Mouse (Mus musculus): ENCODE results near the gene Omg. TPM values are rescaled to one million over a fixed set of nuclear protein-coding genes. Genes with fewer than 3 reads are reported as not detected.

The Omg gene
- 0.45 and 0.56 TPM in 2 replicates for polyA plus RNA-seq (2014; fragmentation: Nextera tagmentation; extraction: Ambion mirVana)

GRCm38 (mm10) chr11:79503845-79504244 lies at the start of gene Omg:
Gene Omg, minus strand, starts transcription at chr11:79504084.
- ATAC-seq (ENCODE audit: insufficient read depth, low FRiP score, low TSS enrichment), result no peak
- Histone ChIP-seq H3K4me3 (ENCODE audit: low read depth, low read length) (no peak within 1 kb of the TSS), H3K27me3 (ENCODE audit: control insufficient read depth, insufficient read depth, low read length) (no peaks in the 10 kb centered on the region), H3K9me3 (ENCODE audit: control insufficient read depth, low read length) (no peaks in the 10 kb centered on the region), H3K9ac (ENCODE audit: low read length) (no peak within 1 kb of the TSS), H3K36me3 (ENCODE audit: control insufficient read depth, insufficient read depth, low read length) (no peaks in the 10 kb centered on the region), H3K4me1 (ENCODE audit: control insufficient read depth, insufficient read depth, low read length) (no peaks in the 10 kb centered on the region), H3K27ac (ENCODE audit: low read depth, low read length) (no peak within 1 kb of the TSS), H3K4me2 (ENCODE audit: low read depth) (no peak within 1 kb of the TSS)
- 53% methylated on average over 8 of the region's 8 CpGs for WGBS
- no peak for DNase-seq (ENCODE audit: low spot score)

GRCm38 (mm10) chr11:79552622-79553021 lies 48.7 kb upstream of the Omg start:
- no peak overlapping the region for H3K9ac ChIP-seq (ENCODE audit: low read length)
- no peak overlapping the region for H3K4me3 ChIP-seq (ENCODE audit: low read depth, low read length)
- ATAC-seq (ENCODE audit: insufficient read depth, low FRiP score, low TSS enrichment), result no peak
- H3K27ac ChIP-seq (ENCODE audit: low read depth, low read length), result no peak overlapping the region
- WGBS, result 90% methylated on average over 1 of the region's 1 CpGs
- H3K9me3 ChIP-seq (ENCODE audit: control insufficient read depth, low read length), result no peaks in the 10 kb centered on the region
- H3K36me3 ChIP-seq (ENCODE audit: control insufficient read depth, insufficient read depth, low read length), result peaks cover 11% of the 10 kb centered on the region
- DNase-seq (ENCODE audit: low spot score), result no peak
- H3K27me3 ChIP-seq (ENCODE audit: control insufficient read depth, insufficient read depth, low read length), result no peaks in the 10 kb centered on the region
- no peaks in the 10 kb centered on the region for H3K4me1 ChIP-seq (ENCODE audit: control insufficient read depth, insufficient read depth, low read length)
- H3K4me2 ChIP-seq (ENCODE audit: low read depth), result no peak overlapping the region

- DNase-seq (ENCODE audit: low spot score), result no peak
- Histone ChIP-seq H3K4me1 (ENCODE audit: control insufficient read depth, insufficient read depth, low read length) (no peaks in the 10 kb centered on the region), H3K4me2 (ENCODE audit: low read depth) (no peak overlapping the region), H3K9me3 (ENCODE audit: control insufficient read depth, low read length) (no peaks in the 10 kb centered on the region), H3K27me3 (ENCODE audit: control insufficient read depth, insufficient read depth, low read length) (no peaks in the 10 kb centered on the region), H3K27ac (ENCODE audit: low read depth, low read length) (no peak overlapping the region), H3K4me3 (ENCODE audit: low read depth, low read length) (no peak overlapping the region), H3K36me3 (ENCODE audit: control insufficient read depth, insufficient read depth, low read length) (no peaks in the 10 kb centered on the region; the same call in 1 of the 2 replicates), H3K9ac (ENCODE audit: low read length) (no peak overlapping the region)
- ATAC-seq (ENCODE audit: insufficient read depth, low FRiP score, low TSS enrichment), result no peak
- WGBS, result 93% methylated on average over 3 of the region's 3 CpGs
These were observed 32.4 kb upstream of the Omg start for GRCm38 (mm10) chr11:79536293-79536692.

GRCm38 (mm10) chr11:79535554-79535953 lies 31.7 kb upstream of the Omg start:
- H3K9ac ChIP-seq (ENCODE audit: low read length), result no peak overlapping the region
- H3K4me2 ChIP-seq (ENCODE audit: low read depth), result no peak overlapping the region
- H3K27me3 ChIP-seq (ENCODE audit: control insufficient read depth, insufficient read depth, low read length), result no peaks in the 10 kb centered on the region
- ATAC-seq (ENCODE audit: insufficient read depth, low FRiP score, low TSS enrichment) (no peak), DNase-seq (ENCODE audit: low spot score) (no peak)
- WGBS, result 95% methylated on average over 4 of the region's 4 CpGs
- no peak overlapping the region for H3K27ac ChIP-seq (ENCODE audit: low read depth, low read length)
- no peaks in the 10 kb centered on the region for H3K4me1 ChIP-seq (ENCODE audit: control insufficient read depth, insufficient read depth, low read length)
- H3K9me3 ChIP-seq (ENCODE audit: control insufficient read depth, low read length), result no peaks in the 10 kb centered on the region
- H3K4me3 ChIP-seq (ENCODE audit: low read depth, low read length), result no peak overlapping the region
- no peaks in the 10 kb centered on the region; the same call in 1 of the 2 replicates for H3K36me3 ChIP-seq (ENCODE audit: control insufficient read depth, insufficient read depth, low read length)

- WGBS, result 93% methylated on average over 8 of the region's 8 CpGs
- no peak overlapping the region for H3K4me2 ChIP-seq (ENCODE audit: low read depth)
- DNase-seq (ENCODE audit: low spot score), result no peak
- H3K27me3 ChIP-seq (ENCODE audit: control insufficient read depth, insufficient read depth, low read length), result no peaks in the 10 kb centered on the region
- no peaks in the 10 kb centered on the region for H3K4me1 ChIP-seq (ENCODE audit: control insufficient read depth, insufficient read depth, low read length)
- no peak overlapping the region for H3K27ac ChIP-seq (ENCODE audit: low read depth, low read length)
- H3K9me3 ChIP-seq (ENCODE audit: control insufficient read depth, low read length), result no peaks in the 10 kb centered on the region
- H3K4me3 ChIP-seq (ENCODE audit: low read depth, low read length), result no peak overlapping the region
- no peak for ATAC-seq (ENCODE audit: insufficient read depth, low FRiP score, low TSS enrichment)
- no peaks in the 10 kb centered on the region for H3K36me3 ChIP-seq (ENCODE audit: control insufficient read depth, insufficient read depth, low read length)
- H3K9ac ChIP-seq (ENCODE audit: low read length), result no peak overlapping the region
These were observed 30.2 kb upstream of the Omg start for GRCm38 (mm10) chr11:79533950-79534690.

GRCm38 (mm10) chr11:79533311-79533710 lies 29.4 kb upstream of the Omg start:
- DNase-seq (ENCODE audit: low spot score) (no peak), ATAC-seq (ENCODE audit: insufficient read depth, low FRiP score, low TSS enrichment) (no peak)
- 91% methylated on average over 6 of the region's 6 CpGs for WGBS
- H3K9me3 ChIP-seq (ENCODE audit: control insufficient read depth, low read length), result no peaks in the 10 kb centered on the region
- H3K27me3 ChIP-seq (ENCODE audit: control insufficient read depth, insufficient read depth, low read length), result no peaks in the 10 kb centered on the region
- H3K27ac ChIP-seq (ENCODE audit: low read depth, low read length), result no peak overlapping the region
- no peaks in the 10 kb centered on the region for H3K4me1 ChIP-seq (ENCODE audit: control insufficient read depth, insufficient read depth, low read length)
- no peak overlapping the region for H3K9ac ChIP-seq (ENCODE audit: low read length)
- no peak overlapping the region for H3K4me2 ChIP-seq (ENCODE audit: low read depth)
- H3K36me3 ChIP-seq (ENCODE audit: control insufficient read depth, insufficient read depth, low read length), result no peaks in the 10 kb centered on the region
- no peak overlapping the region for H3K4me3 ChIP-seq (ENCODE audit: low read depth, low read length)

- ATAC-seq (ENCODE audit: insufficient read depth, low FRiP score, low TSS enrichment), result no peak
- Histone ChIP-seq H3K36me3 (ENCODE audit: control insufficient read depth, insufficient read depth, low read length) (no peaks in the 10 kb centered on the region), H3K4me1 (ENCODE audit: control insufficient read depth, insufficient read depth, low read length) (no peaks in the 10 kb centered on the region), H3K27me3 (ENCODE audit: control insufficient read depth, insufficient read depth, low read length) (no peaks in the 10 kb centered on the region), H3K4me3 (ENCODE audit: low read depth, low read length) (no peak overlapping the region), H3K4me2 (ENCODE audit: low read depth) (no peak overlapping the region), H3K9me3 (ENCODE audit: control insufficient read depth, low read length) (no peaks in the 10 kb centered on the region), H3K27ac (ENCODE audit: low read depth, low read length) (no peak overlapping the region), H3K9ac (ENCODE audit: low read length) (no peak overlapping the region)
- WGBS, result 92% methylated on average over 4 of the region's 4 CpGs
- DNase-seq (ENCODE audit: low spot score), result no peak
These were observed 27.6 kb upstream of the Omg start for GRCm38 (mm10) chr11:79531485-79531884.

GRCm38 (mm10) chr11:79530774-79531173 lies 26.9 kb upstream of the Omg start:
- no peaks in the 10 kb centered on the region for H3K27me3 ChIP-seq (ENCODE audit: control insufficient read depth, insufficient read depth, low read length)
- H3K9me3 ChIP-seq (ENCODE audit: control insufficient read depth, low read length), result no peaks in the 10 kb centered on the region
- H3K36me3 ChIP-seq (ENCODE audit: control insufficient read depth, insufficient read depth, low read length), result no peaks in the 10 kb centered on the region
- H3K27ac ChIP-seq (ENCODE audit: low read depth, low read length), result no peak overlapping the region
- H3K4me1 ChIP-seq (ENCODE audit: control insufficient read depth, insufficient read depth, low read length), result no peaks in the 10 kb centered on the region
- H3K9ac ChIP-seq (ENCODE audit: low read length), result no peak overlapping the region
- H3K4me2 ChIP-seq (ENCODE audit: low read depth), result no peak overlapping the region
- no peak overlapping the region for H3K4me3 ChIP-seq (ENCODE audit: low read depth, low read length)
- ATAC-seq (ENCODE audit: insufficient read depth, low FRiP score, low TSS enrichment), result no peak
- 94% methylated on average over 11 of the region's 11 CpGs for WGBS
- no peak for DNase-seq (ENCODE audit: low spot score)

GRCm38 (mm10) chr11:79530333-79530761 lies 26.5 kb upstream of the Omg start, which contains the start of the genes Evi2 and Evi2a:
Gene Evi2, minus strand, starts transcription at chr11:79530589.
Gene Evi2a, minus strand, starts transcription at chr11:79530609.
- no peak within 1 kb of the TSS for H3K9ac ChIP-seq (ENCODE audit: low read length)
- DNase-seq (ENCODE audit: low spot score), result no peak

More at GRCm38 (mm10) chr11:79530333-79530761, 26.5 kb upstream of the Omg start, which contains the start of the genes Evi2 and Evi2a:
- H3K9me3 ChIP-seq (ENCODE audit: control insufficient read depth, low read length), result no peaks in the 10 kb centered on the region
- H3K4me3 ChIP-seq (ENCODE audit: low read depth, low read length), result no peak within 1 kb of the TSS
- H3K27me3 ChIP-seq (ENCODE audit: control insufficient read depth, insufficient read depth, low read length), result no peaks in the 10 kb centered on the region
- H3K4me1 ChIP-seq (ENCODE audit: control insufficient read depth, insufficient read depth, low read length), result no peaks in the 10 kb centered on the region
- no peaks in the 10 kb centered on the region for H3K36me3 ChIP-seq (ENCODE audit: control insufficient read depth, insufficient read depth, low read length)
- no peak within 1 kb of the TSS for H3K27ac ChIP-seq (ENCODE audit: low read depth, low read length)
- no peak within 1 kb of the TSS for H3K4me2 ChIP-seq (ENCODE audit: low read depth)
- ATAC-seq (ENCODE audit: insufficient read depth, low FRiP score, low TSS enrichment), result no peak
- WGBS, result 89% methylated on average over 7 of the region's 7 CpGs

All from neural tube, embryonic 11.5 days (tissue).